Mouse (Mus musculus) megakaryocyte-erythroid progenitor cell, adult 5-6 weeks (primary cell): ENCODE data around the gene Wscd2. TPM values are rescaled to one million over a fixed set of nuclear protein-coding genes. Genes with fewer than 3 reads are reported as not detected.

Experiments used
- ATAC-seq: replicated peaks from 2 replicates; pipeline ENCODE4 v1.8.0; 2016; ENCODE audit warnings: mild to moderate bottlenecking, inconsistent platforms; ENCODE audit not compliant: severe bottlenecking, poor library complexity, low FRiP score, low TSS enrichment
- total RNA-seq, 2 experiments: library from RNA; stranded (forward) in 1 of 2; stranded (reverse) in 1 of 2; fragments of 200-1000, 215-1000 nt in 1 of 2; fragments of >200 nt in 1 of 2; fragmentation: Nextera tagmentation in 1 of 2; gene quantifications; 2 replicates each; pipeline ENCODE4 v1.2.3; 2014 to 2017

Gene Wscd2
- total RNA-seq, 2 experiments from 2014 or later: not detected

GRCm38 (mm10) chr5:113516119-113516872, 26.2 kb downstream of the Wscd2 start:
- no peak for ATAC-seq

- no peak for ATAC-seq
Observed at GRCm38 (mm10) chr5:113516873-113517336, 26.8 kb downstream of the Wscd2 start.

- ATAC-seq: no peak
Observed at GRCm38 (mm10) chr5:113517387-113517786, 27.3 kb downstream of the Wscd2 start.

- no peak for ATAC-seq
Observed at GRCm38 (mm10) chr5:113521037-113521436, 30.9 kb downstream of the Wscd2 start.

- ATAC-seq: no peak
Observed at GRCm38 (mm10) chr5:113538826-113539225, 48.7 kb downstream of the Wscd2 start.

GRCm38 (mm10) chr5:113539438-113539837, 49.3 kb downstream of the Wscd2 start:
- ATAC-seq: no peak

- no peak for ATAC-seq
Observed at GRCm38 (mm10) chr5:113539858-113540257, 49.7 kb downstream of the Wscd2 start.

- ATAC-seq: no peak
Observed at GRCm38 (mm10) chr5:113541196-113541595, 51.1 kb downstream of the Wscd2 start.

GRCm38 (mm10) chr5:113542885-113543476, 52.8 kb downstream of the Wscd2 start:
- ATAC-seq: no peak

GRCm38 (mm10) chr5:113547949-113548700, 58.0 kb downstream of the Wscd2 start:
- no peak for ATAC-seq

GRCm38 (mm10) chr5:113550249-113550648, 60.1 kb downstream of the Wscd2 start:
- no peak for ATAC-seq

GRCm38 (mm10) chr5:113550759-113551158, 60.6 kb downstream of the Wscd2 start:
- ATAC-seq: no peak

- ATAC-seq: no peak
Observed at GRCm38 (mm10) chr5:113553402-113553897, 63.3 kb downstream of the Wscd2 start.

GRCm38 (mm10) chr5:113554095-113554494, 64.0 kb downstream of the Wscd2 start:
- no peak for ATAC-seq

GRCm38 (mm10) chr5:113554571-113554970, 64.4 kb downstream of the Wscd2 start:
- no peak for ATAC-seq

GRCm38 (mm10) chr5:113555684-113556083, 65.6 kb downstream of the Wscd2 start:
- ATAC-seq: no peak

GRCm38 (mm10) chr5:113558065-113558464, 67.9 kb downstream of the Wscd2 start:
- ATAC-seq: no peak

- no peak for ATAC-seq
Observed at GRCm38 (mm10) chr5:113559627-113560026, 69.5 kb downstream of the Wscd2 start.

GRCm38 (mm10) chr5:113564463-113564862, 74.3 kb downstream of the Wscd2 start:
- ATAC-seq: no peak
